Mouse (Mus musculus): ENCODE results near the gene Zc3h13.

Gene Zc3h13

GRCm38 (mm10) chr14:75323354-75323753 lies 39.2 kb downstream of the Zc3h13 start:
- DNase-seq (ENCODE audit: low spot score in 2 of 2) = no peak

GRCm38 (mm10) chr14:75328062-75328461 lies 43.9 kb downstream of the Zc3h13 start:
- no peak for DNase-seq (ENCODE audit: low spot score in 2 of 2)

GRCm38 (mm10) chr14:75330621-75331020 lies 46.4 kb downstream of the Zc3h13 start:
- no peak for DNase-seq (ENCODE audit: low spot score in 2 of 2)

- no peak for DNase-seq (ENCODE audit: low spot score in 2 of 2)
These were observed 50.1 kb downstream of the Zc3h13 start for GRCm38 (mm10) chr14:75334321-75334720.

- DNase-seq (ENCODE audit: low spot score in 2 of 2) = no peak
These were observed 53.7 kb downstream of the Zc3h13 start for GRCm38 (mm10) chr14:75337884-75338283.

- no peak for DNase-seq (ENCODE audit: low spot score in 2 of 2)
These were observed 61.9 kb downstream of the Zc3h13 start for GRCm38 (mm10) chr14:75346041-75346440.

GRCm38 (mm10) chr14:75351626-75352025 lies 67.5 kb downstream of the Zc3h13 start:
- DNase-seq (ENCODE audit: low spot score in 2 of 2) = no peak

- DNase-seq (ENCODE audit: low spot score in 2 of 2) = no peak
These were observed 79.1 kb downstream of the Zc3h13 start for GRCm38 (mm10) chr14:75363316-75363715.

GRCm38 (mm10) chr14:75365301-75366035 lies 81.3 kb downstream of the Zc3h13 start:
- no peak for DNase-seq (ENCODE audit: low spot score in 2 of 2)

GRCm38 (mm10) chr14:75366741-75367140 lies 82.6 kb downstream of the Zc3h13 start:
- no peak for DNase-seq (ENCODE audit: low spot score in 2 of 2)

- no peak for DNase-seq (ENCODE audit: low spot score in 2 of 2)
These were observed 83.3 kb downstream of the Zc3h13 start for GRCm38 (mm10) chr14:75367503-75367902.

GRCm38 (mm10) chr14:75369880-75370279 lies 85.7 kb downstream of the Zc3h13 start:
- no peak for DNase-seq (ENCODE audit: low spot score in 2 of 2)

- peak in 1 of 2 experiments; percentile 16 for DNase-seq (ENCODE audit: low spot score in 2 of 2)
These were observed 90.9 kb downstream of the Zc3h13 start for GRCm38 (mm10) chr14:75375006-75375598.

- DNase-seq (ENCODE audit: low spot score in 2 of 2) = no peak
These were observed 92.1 kb downstream of the Zc3h13 start for GRCm38 (mm10) chr14:75376256-75376655.

- DNase-seq (ENCODE audit: low spot score in 2 of 2) = no peak
These were observed 93.4 kb downstream of the Zc3h13 start for GRCm38 (mm10) chr14:75377612-75378011.

Data from frontal cortex, postnatal 25 days (tissue).